Mouse (Mus musculus): ENCODE measurements around the gene Opcml. TPM values are rescaled to one million over a fixed set of nuclear protein-coding genes. Genes with fewer than 3 reads are reported as not detected.

Gene Opcml
- polyA plus RNA-seq, 1 experiment, result not detected

- H3K27me3 ChIP-seq (ENCODE audit: control insufficient read depth, insufficient read depth, insufficient read length), result no peaks in the 10 kb centered on the region
- no peaks in the 10 kb centered on the region for H3K79me2 ChIP-seq (ENCODE audit: control insufficient read depth, insufficient read depth)
- no peak overlapping the region for H3K4me3 ChIP-seq
- no peak for TF ChIP-seq MYOG (IDR thresholded peaks at IDR 0.05; ENCODE audit: control insufficient read depth in 1 of 3, insufficient read depth in 1 of 3, insufficient read length in 2 of 3, low read depth in 2 of 3)
- no peak for TF ChIP-seq POLR2AphosphoS2 (IDR thresholded peaks at IDR 0.05; ENCODE audit: insufficient read length, low read depth)
- no peak for TF ChIP-seq CEBPB (IDR thresholded peaks at IDR 0.05; ENCODE audit: insufficient read depth, poor library complexity, severe bottlenecking)
- TF ChIP-seq REST (IDR thresholded peaks at IDR 0.05; ENCODE audit: insufficient read depth, insufficient read length), result no peak
- no peak for TF ChIP-seq MAX (IDR thresholded peaks at IDR 0.05; ENCODE audit: low read depth)
- TF ChIP-seq SRF (IDR thresholded peaks at IDR 0.05; ENCODE audit: control insufficient read depth, insufficient read length, low read depth), result no peak
- no peak for TF ChIP-seq E2F4 (IDR thresholded peaks at IDR 0.05; ENCODE audit: insufficient read depth)
- no peak for TF ChIP-seq POLR2A (IDR thresholded peaks at IDR 0.05; ENCODE audit: insufficient read length, low read depth)
- TF ChIP-seq MYOD1 (IDR thresholded peaks at IDR 0.05; ENCODE audit: control insufficient read depth in 1 of 3, insufficient read length in 2 of 3, low read depth in 2 of 3), result no peak
- no peak for TF ChIP-seq TCF3 (IDR thresholded peaks at IDR 0.05; ENCODE audit: insufficient read length, low read depth)
- no peak for TF ChIP-seq USF1 (IDR thresholded peaks at IDR 0.05; ENCODE audit: low read depth)
- no peak for TF ChIP-seq TCF12 (IDR thresholded peaks at IDR 0.05; ENCODE audit: insufficient read depth, poor library complexity, severe bottlenecking)
- H3K4me2 ChIP-seq (ENCODE audit: low read depth), result no peak overlapping the region
- no peaks in the 10 kb centered on the region for H3K36me3 ChIP-seq (ENCODE audit: control insufficient read depth, insufficient read depth)
- H3ac ChIP-seq (ENCODE audit: control insufficient read depth, insufficient read length), result no peak overlapping the region
These were observed 771.2 kb downstream of the Opcml start for GRCm38 (mm10) chr9:28561761-28562160.

GRCm38 (mm10) chr9:28563066-28563683, 772.6 kb downstream of the Opcml start:
- Histone ChIP-seq H3K4me3 (no peak overlapping the region), H3ac (ENCODE audit: control insufficient read depth, insufficient read length) (no peak overlapping the region), H3K27me3 (ENCODE audit: control insufficient read depth, insufficient read depth, insufficient read length) (no peaks in the 10 kb centered on the region), H3K79me2 (ENCODE audit: control insufficient read depth, insufficient read depth) (no peaks in the 10 kb centered on the region), H3K4me2 (ENCODE audit: low read depth) (peak overlapping the region; percentile 59), H3K36me3 (ENCODE audit: control insufficient read depth, insufficient read depth) (no peaks in the 10 kb centered on the region)
- TF ChIP-seq CEBPB (IDR thresholded peaks at IDR 0.05; ENCODE audit: insufficient read depth, poor library complexity, severe bottlenecking) (no peak), REST (IDR thresholded peaks at IDR 0.05; ENCODE audit: insufficient read depth, insufficient read length) (no peak), MAX (IDR thresholded peaks at IDR 0.05; ENCODE audit: low read depth) (no peak), SRF (IDR thresholded peaks at IDR 0.05; ENCODE audit: control insufficient read depth, insufficient read length, low read depth) (no peak), MYOG (IDR thresholded peaks at IDR 0.05; ENCODE audit: control insufficient read depth in 1 of 3, insufficient read depth in 1 of 3, insufficient read length in 2 of 3, low read depth in 2 of 3) (no peak), MYOD1 (IDR thresholded peaks at IDR 0.05; ENCODE audit: control insufficient read depth in 1 of 3, insufficient read length in 2 of 3, low read depth in 2 of 3) (no peak), TCF12 (IDR thresholded peaks at IDR 0.05; ENCODE audit: insufficient read depth, poor library complexity, severe bottlenecking) (no peak), POLR2A (IDR thresholded peaks at IDR 0.05; ENCODE audit: insufficient read length, low read depth) (no peak), USF1 (IDR thresholded peaks at IDR 0.05; ENCODE audit: low read depth) (no peak), POLR2AphosphoS2 (IDR thresholded peaks at IDR 0.05; ENCODE audit: insufficient read length, low read depth) (no peak), E2F4 (IDR thresholded peaks at IDR 0.05; ENCODE audit: insufficient read depth) (no peak), TCF3 (IDR thresholded peaks at IDR 0.05; ENCODE audit: insufficient read length, low read depth) (no peak)

- Histone ChIP-seq H3K4me2 (ENCODE audit: low read depth) (peak overlapping the region; percentile 39), H3ac (ENCODE audit: control insufficient read depth, insufficient read length) (no peak overlapping the region), H3K36me3 (ENCODE audit: control insufficient read depth, insufficient read depth) (no peaks in the 10 kb centered on the region), H3K79me2 (ENCODE audit: control insufficient read depth, insufficient read depth) (no peaks in the 10 kb centered on the region), H3K4me3 (no peak overlapping the region), H3K27me3 (ENCODE audit: control insufficient read depth, insufficient read depth, insufficient read length) (no peaks in the 10 kb centered on the region)
- TF ChIP-seq TCF12 (IDR thresholded peaks at IDR 0.05; ENCODE audit: insufficient read depth, poor library complexity, severe bottlenecking) (no peak), CEBPB (IDR thresholded peaks at IDR 0.05; ENCODE audit: insufficient read depth, poor library complexity, severe bottlenecking) (no peak), MYOG (IDR thresholded peaks at IDR 0.05; ENCODE audit: control insufficient read depth in 1 of 3, insufficient read depth in 1 of 3, insufficient read length in 2 of 3, low read depth in 2 of 3) (no peak), MAX (IDR thresholded peaks at IDR 0.05; ENCODE audit: low read depth) (no peak)
These were observed 778.5 kb downstream of the Opcml start for GRCm38 (mm10) chr9:28569041-28569522.

- Histone ChIP-seq H3K79me2 (ENCODE audit: control insufficient read depth, insufficient read depth) (no peaks in the 10 kb centered on the region), H3K36me3 (ENCODE audit: control insufficient read depth, insufficient read depth) (no peaks in the 10 kb centered on the region), H3K27me3 (ENCODE audit: control insufficient read depth, insufficient read depth, insufficient read length) (no peaks in the 10 kb centered on the region), H3ac (ENCODE audit: control insufficient read depth, insufficient read length) (no peak overlapping the region), H3K4me2 (ENCODE audit: low read depth) (peak overlapping the region; percentile 39), H3K4me3 (no peak overlapping the region)
- TF ChIP-seq MYOD1 (IDR thresholded peaks at IDR 0.05; ENCODE audit: control insufficient read depth in 1 of 3, insufficient read length in 2 of 3, low read depth in 2 of 3), result peak in 1 of 3 experiments; percentile 7
- no peak for TF ChIP-seq E2F4 (IDR thresholded peaks at IDR 0.05; ENCODE audit: insufficient read depth)
- no peak for TF ChIP-seq TCF12 (IDR thresholded peaks at IDR 0.05; ENCODE audit: insufficient read depth, poor library complexity, severe bottlenecking)
These were observed 779.2 kb downstream of the Opcml start for GRCm38 (mm10) chr9:28569776-28570175.

- Histone ChIP-seq H3K36me3 (ENCODE audit: control insufficient read depth, insufficient read depth) (no peaks in the 10 kb centered on the region), H3K27me3 (ENCODE audit: control insufficient read depth, insufficient read depth, insufficient read length) (no peaks in the 10 kb centered on the region), H3K4me2 (ENCODE audit: low read depth) (no peak overlapping the region), H3ac (ENCODE audit: control insufficient read depth, insufficient read length) (no peak overlapping the region), H3K4me3 (no peak overlapping the region), H3K79me2 (ENCODE audit: control insufficient read depth, insufficient read depth) (no peaks in the 10 kb centered on the region)
- TF ChIP-seq MYOG (IDR thresholded peaks at IDR 0.05; ENCODE audit: control insufficient read depth in 1 of 3, insufficient read depth in 1 of 3, insufficient read length in 2 of 3, low read depth in 2 of 3) (no peak), USF1 (IDR thresholded peaks at IDR 0.05; ENCODE audit: low read depth) (no peak), POLR2A (IDR thresholded peaks at IDR 0.05; ENCODE audit: insufficient read length, low read depth) (no peak), E2F4 (IDR thresholded peaks at IDR 0.05; ENCODE audit: insufficient read depth) (no peak), TCF3 (IDR thresholded peaks at IDR 0.05; ENCODE audit: insufficient read length, low read depth) (no peak), CEBPB (IDR thresholded peaks at IDR 0.05; ENCODE audit: insufficient read depth, poor library complexity, severe bottlenecking) (no peak), SRF (IDR thresholded peaks at IDR 0.05; ENCODE audit: control insufficient read depth, insufficient read length, low read depth) (no peak), REST (IDR thresholded peaks at IDR 0.05; ENCODE audit: insufficient read depth, insufficient read length) (no peak), POLR2AphosphoS2 (IDR thresholded peaks at IDR 0.05; ENCODE audit: insufficient read length, low read depth) (no peak), MYOD1 (IDR thresholded peaks at IDR 0.05; ENCODE audit: control insufficient read depth in 1 of 3, insufficient read length in 2 of 3, low read depth in 2 of 3) (no peak), TCF12 (IDR thresholded peaks at IDR 0.05; ENCODE audit: insufficient read depth, poor library complexity, severe bottlenecking) (no peak), MAX (IDR thresholded peaks at IDR 0.05; ENCODE audit: low read depth) (no peak)
These were observed 781.1 kb downstream of the Opcml start for GRCm38 (mm10) chr9:28571682-28572081.
